Mouse (Mus musculus): ENCODE measurements around the gene Cst6.

DNA sequence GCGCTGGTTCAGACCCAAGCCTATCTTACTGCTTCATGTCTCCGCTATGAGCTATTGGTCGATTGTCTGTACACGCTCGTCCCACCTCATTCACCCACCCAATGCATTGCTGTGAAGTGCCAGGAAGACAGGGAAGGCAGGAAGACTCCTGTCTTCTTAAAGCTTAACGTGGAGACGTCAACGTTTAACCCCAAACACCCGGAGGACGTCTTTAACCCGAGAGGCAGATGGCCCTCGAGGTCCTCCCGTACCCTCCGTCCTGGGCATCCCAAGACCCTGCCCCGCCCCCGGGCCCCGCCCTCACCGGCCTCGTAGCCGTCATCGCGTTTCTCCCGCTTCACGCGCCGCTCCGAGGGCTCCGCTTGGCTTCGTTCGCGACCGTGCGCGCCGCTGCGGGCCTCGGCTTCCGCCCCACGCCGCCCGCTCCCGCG is 38.7 kb upstream of the Cst6 start:
- TF ChIP-seq CTCF (IDR thresholded peaks at IDR 0.05; ENCODE audit: low read depth, low read length), result no peak
- TF ChIP-seq TAL1 (conservative IDR thresholded peaks at IDR 0.05; ENCODE audit: low read depth, low read length), result no peak
- TF ChIP-seq GATA1 (IDR thresholded peaks at IDR 0.05; ENCODE audit: borderline replicate concordance, low read length), result no peak
- TF ChIP-seq POLR2AphosphoS5 (IDR thresholded peaks at IDR 0.05; ENCODE audit: insufficient replicate concordance, low read depth, low read length), result no peak
- no peak for TF ChIP-seq GATA2 (IDR thresholded peaks at IDR 0.05; ENCODE audit: borderline replicate concordance, low read depth, low read length)

Measured in G1E (cell line).